Mouse (Mus musculus): ENCODE data around the gene Olfr49.

GRCm38 (mm10) chr14:54262622-54263021, 22.1 kb downstream of the Olfr49 start:
- TF ChIP-seq HCFC1 (IDR thresholded peaks at IDR 0.05; ENCODE audit: borderline replicate concordance, insufficient read depth, low read length) (no peak), CHD2 (IDR thresholded peaks at IDR 0.05; ENCODE audit: low read depth, low read length) (no peak), MAFK (IDR thresholded peaks at IDR 0.05; ENCODE audit: insufficient read depth, low read depth, low read length) (no peak)

Data from ES-E14 (cell line).